Mouse (Mus musculus) adrenal gland, adult 8-10 months (tissue): Measurements from ENCODE around the gene Kifc5b. TPM values are rescaled to one million over a fixed set of nuclear protein-coding genes. Genes with fewer than 3 reads are reported as not detected.
"Not testable (repeated sequence)": the region's sequence is repeated elsewhere in the genome, so short reads cannot be mapped to it uniquely, and the experiment has no call there.

Experiments used
- DNase-seq: peaks from one replicate; pipeline ENCODE4 v3.0.0; 2022
- microRNA-seq, 2 experiments: library from miRNA; unstranded; fragments of <30 nt; microRNA quantifications; one replicate each; pipeline ENCODE4 v1.2.0; 2022
- total RNA-seq, 4 experiments: library from RNA; stranded (reverse); gene quantifications; 2 replicates each; pipeline ENCODE4 v1.2.4; 2022

The Kifc5b gene
- total RNA-seq, 4 experiments from 2014 or later: 1.0 to 3.2 (median 1.6) TPM

GRCm38 (mm10) chr17:26972107-26972506, 55.2 kb downstream of the Kifc5b start:
- no peak for DNase-seq

GRCm38 (mm10) chr17:26972703-26973574, 56.0 kb downstream of the Kifc5b start, which contains the start of gene Zbtb9:
Zbtb9 (plus strand) TSS chr17:26973167.
- peak; percentile 95 for DNase-seq

DNA sequence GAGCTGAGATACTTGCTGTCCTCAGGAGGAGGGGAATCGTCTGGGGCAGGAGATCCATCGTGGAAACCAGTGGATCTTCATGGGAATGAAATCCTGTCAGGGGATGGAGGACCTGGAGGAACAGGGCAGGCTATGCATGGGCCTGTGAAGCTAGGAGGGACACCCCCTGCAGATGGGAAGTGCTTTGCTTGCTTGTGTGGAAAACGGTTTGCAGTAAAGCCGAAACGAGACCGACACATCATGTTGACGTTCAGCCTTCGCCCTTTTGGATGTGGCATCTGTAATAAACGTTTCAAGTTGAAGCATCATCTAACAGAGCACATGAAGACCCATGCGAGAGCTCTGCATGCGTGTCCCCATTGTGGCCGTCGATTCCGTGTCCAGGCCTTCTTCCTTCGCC, 57.7 kb downstream of the Kifc5b start:
- no peak for DNase-seq

DNA sequence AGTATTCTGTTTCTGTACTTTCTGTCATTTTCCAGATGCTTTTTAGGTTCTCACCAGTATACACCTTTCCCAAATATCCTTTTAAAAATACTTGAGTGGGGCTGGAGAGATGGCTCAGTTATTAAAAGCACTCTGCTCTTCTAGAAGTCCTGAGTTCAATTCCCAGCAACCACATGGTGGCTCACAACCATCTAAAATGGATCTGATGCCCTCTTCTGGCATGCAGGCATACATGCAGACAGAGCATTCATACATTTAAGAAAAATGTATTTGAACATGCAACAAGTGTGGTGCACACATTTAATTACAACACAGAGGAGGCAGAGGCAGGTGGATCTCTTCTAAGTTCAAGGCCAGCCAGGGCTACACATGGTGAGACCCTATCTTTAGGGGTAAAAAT, 58.5 kb downstream of the Kifc5b start:
- DNase-seq: no peak

DNA sequence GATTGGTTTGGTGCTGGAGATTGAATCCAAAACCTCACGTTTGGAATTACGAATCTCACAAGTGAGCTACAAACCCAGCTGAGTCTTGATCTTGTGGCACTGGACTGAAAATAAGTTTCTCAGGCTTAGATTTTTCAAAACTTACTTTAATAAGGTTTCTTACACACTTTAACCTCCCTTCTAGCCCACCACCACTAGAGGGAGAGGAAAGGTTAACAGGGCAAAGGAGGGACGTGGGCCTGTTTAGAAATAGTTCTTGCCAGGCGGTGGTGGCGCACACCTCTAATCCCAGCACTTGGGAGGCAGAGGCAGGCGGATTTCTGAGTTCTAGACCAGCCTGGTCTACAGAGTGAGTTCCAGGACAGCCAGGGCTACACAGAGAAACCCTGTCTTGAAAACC, 60.5 kb downstream of the Kifc5b start:
- DNase-seq: not testable (repeated sequence)

- no peak for DNase-seq
These were observed 62.5 kb downstream of the Kifc5b start for GRCm38 (mm10) chr17:26979426-26979825.

GRCm38 (mm10) chr17:26981050-26981449, 64.2 kb downstream of the Kifc5b start:
- no peak for DNase-seq

Small RNA genes lying within 50 kb of the gene (microRNA-seq; reads per million reads assigned to microRNA genes)
- gene Gm27775 (0 reads per million in 2 experiments), gene Mir3083 (0.17 to 0.53 reads per million in 2 experiments), gene Mir6968 (1.3 to 2.3 reads per million in 2 experiments)

Other genes with a start within 250 kb of the Kifc5b start
- 10 to 100 TPM; 71.1 to 94.5 (median 80.0) TPM for gene Crebrf, start 201.4 kb upstream of the Kifc5b start, total RNA-seq
- gene Bnip1, start 136.0 kb upstream of the Kifc5b start, total RNA-seq: 10 to 100 TPM; 24.8 to 36.2 (median 29.3) TPM
- gene Nkx2-5, start 72.1 kb upstream of the Kifc5b start, total RNA-seq: not detected
- gene Phf1, start 16.0 kb downstream of the Kifc5b start, total RNA-seq: 10 to 100 TPM; 46.9 to 60.1 (median 53.5) TPM
- 100 to 1,000 TPM; 151 to 162 (median 155) TPM for gene Cuta, start 22.5 kb downstream of the Kifc5b start, total RNA-seq
- gene Syngap1, start 24.2 kb downstream of the Kifc5b start, total RNA-seq: 10 to 100 TPM; 19.7 to 36.9 (median 26.9) TPM
- gene Zbtb9, start 56.1 kb downstream of the Kifc5b start, total RNA-seq: 10 to 100 TPM in 1 of 4 experiments, 1 to 10 TPM in 3; 6.6 to 10.1 (median 9.0) TPM
- gene Bak1, start 111.9 kb downstream of the Kifc5b start, total RNA-seq: 10 to 100 TPM; 30.6 to 34.9 (median 32.4) TPM
- 10 to 100 TPM in 2 of 4 experiments, 1 to 10 TPM in 2; 7.6 to 16.6 (median 11.2) TPM for gene Itpr3, start 140.2 kb downstream of the Kifc5b start, total RNA-seq
- 100 to 1,000 TPM; 252 to 380 (median 304) TPM for gene Uqcc2, start 216.8 kb downstream of the Kifc5b start, total RNA-seq